ENCODE assay signal across 26 mouse cellular contexts in genomic region chr11:80794290-80794689, GRCm38 (mm10). TPM values are rescaled to one million over a fixed set of nuclear protein-coding genes. Genes with fewer than 3 reads are reported as not detected.
DNase-seq lines count a peak whose midpoint lies in the region; ATAC-seq lines count a peak whose summit lies in the region.
"Had no signal": no experiment of that assay in that cellular context is flagged by ENCODE, and none has a peak within 500 bp of the region (broad histone marks: within the 10 kb centered on the region; RNA-seq: fewer than 3 reads in every experiment).

No protein-coding gene starts in this region.

- ATAC-seq in liver, embryonic 12.5 days, result peak; percentile 58; the same call in 1 of the 2 replicates
- ATAC-seq in liver, embryonic 15.5 days (ENCODE audit: insufficient read depth), result peak; percentile 35; the same call in 1 of the 2 replicates
- ATAC-seq in megakaryocyte-erythroid progenitor cell, adult 5-6 weeks (replicated peaks; ENCODE audit: low FRiP score, low TSS enrichment, poor library complexity, severe bottlenecking), result 0 out of 2 replicates have a peak, but pooled peaks have one; percentile 29
- no peak for ATAC-seq in forebrain, embryonic 16.5 days
- ATAC-seq: activated CD4-positive, CD25-positive, alpha-beta regulatory T cell, adult 4 months; CD4-positive, CD25-positive, alpha-beta regulatory T cell, adult 4 months; forebrain, embryonic 14.5 days; forebrain, postnatal 0 days; Patski had no signal

- peaks cover 3% of the 10 kb centered on the region; the same call in 1 of the 2 replicates for H3K27me3 ChIP-seq in liver, embryonic 12.5 days (replicated peaks)
- no peaks in the 10 kb centered on the region for H3K27me3 ChIP-seq in liver, embryonic 15.5 days
- H3K27me3 ChIP-seq in forebrain, embryonic 16.5 days (replicated peaks; ENCODE audit: control insufficient read depth, insufficient read depth, low read length), result no peaks in the 10 kb centered on the region
- H3K27me3 ChIP-seq: CH12.LX; embryonic facial prominence, embryonic 12.5 days; forebrain, embryonic 12.5 days; Patski had no signal

- 44% methylated on average over 4 of the region's 4 CpGs for WGBS in liver, embryonic 12.5 days (ENCODE audit: insufficient replicate concordance)
- WGBS in liver, embryonic 15.5 days (ENCODE audit: insufficient replicate concordance), result 34% methylated on average over 4 of the region's 4 CpGs
- 92% methylated on average over 4 of the region's 4 CpGs for WGBS in forebrain, embryonic 16.5 days

- H3K4me2 ChIP-seq in liver, embryonic 12.5 days, result no peak overlapping the region
- no peak overlapping the region for H3K4me2 ChIP-seq in liver, embryonic 15.5 days
- H3K4me2 ChIP-seq in forebrain, embryonic 16.5 days (ENCODE audit: low read length), result no peak overlapping the region
- H3K4me2 ChIP-seq: embryonic facial prominence, embryonic 12.5 days; forebrain, embryonic 12.5 days had no signal

- DNase-seq in heart, adult 11 months, result peak; percentile 29
- DNase-seq in heart, adult 9 months (ENCODE audit: low spot score in 2 of 2), result no peak
- DNase-seq in liver, result no peak
- no peak for DNase-seq in adrenal gland, adult 2 months
- DNase-seq: adrenal gland, postnatal 10 days; adrenal gland, postnatal 25 days; B cell, adult 2 months; cerebellum, adult 11 months; cerebellum, adult 2 months; cerebellum, adult 9-10 months; cerebellum, postnatal 10 days; cerebellum, postnatal 25 days; forebrain, postnatal 0 days had no signal

- H3K9ac ChIP-seq in liver, embryonic 12.5 days, result no peak overlapping the region
- no peak overlapping the region for H3K9ac ChIP-seq in liver, embryonic 15.5 days
- no peak overlapping the region for H3K9ac ChIP-seq in forebrain, embryonic 16.5 days (replicated peaks; ENCODE audit: low read depth, low read length)
- H3K9ac ChIP-seq: embryonic facial prominence, embryonic 12.5 days; forebrain, embryonic 12.5 days; forebrain, postnatal 0 days had no signal

- no peak overlapping the region for H3K4me3 ChIP-seq in liver, embryonic 12.5 days
- H3K4me3 ChIP-seq in liver, embryonic 15.5 days (replicated peaks), result no peak overlapping the region
- H3K4me3 ChIP-seq in forebrain, embryonic 16.5 days (replicated peaks; ENCODE audit: low read length), result no peak overlapping the region
- H3K4me3 ChIP-seq: embryonic facial prominence, embryonic 10.5 days; embryonic facial prominence, embryonic 12.5 days; forebrain, embryonic 12.5 days had no signal

- no peaks in the 10 kb centered on the region for H3K36me3 ChIP-seq in liver, embryonic 12.5 days
- H3K36me3 ChIP-seq in liver, embryonic 15.5 days (replicated peaks), result no peaks in the 10 kb centered on the region
- H3K36me3 ChIP-seq in forebrain, embryonic 16.5 days (ENCODE audit: control insufficient read depth, insufficient read depth), result no peaks in the 10 kb centered on the region
- H3K36me3 ChIP-seq: embryonic facial prominence, embryonic 10.5 days; embryonic facial prominence, embryonic 12.5 days; forebrain, embryonic 12.5 days; G1E had no signal

- peaks cover 36% of the 10 kb centered on the region for H3K4me1 ChIP-seq in liver, embryonic 12.5 days
- H3K4me1 ChIP-seq in liver, embryonic 15.5 days (replicated peaks), result peaks cover 44% of the 10 kb centered on the region
- no peaks in the 10 kb centered on the region for H3K4me1 ChIP-seq in forebrain, embryonic 16.5 days (replicated peaks; ENCODE audit: control insufficient read depth, insufficient read depth, low read length)
- H3K4me1 ChIP-seq: embryonic facial prominence, embryonic 10.5 days; embryonic facial prominence, embryonic 12.5 days; forebrain, embryonic 12.5 days had no signal

- H3K27ac ChIP-seq in liver, embryonic 12.5 days, result no peak overlapping the region
- H3K27ac ChIP-seq in liver, embryonic 15.5 days (replicated peaks), result no peak overlapping the region
- H3K27ac ChIP-seq in forebrain, embryonic 16.5 days (ENCODE audit: low read length), result no peak overlapping the region
- H3K27ac ChIP-seq: embryonic facial prominence, embryonic 10.5 days; embryonic facial prominence, embryonic 12.5 days; forebrain, embryonic 12.5 days had no signal

- no peaks in the 10 kb centered on the region for H3K9me3 ChIP-seq in liver, embryonic 12.5 days (replicated peaks)
- no peaks in the 10 kb centered on the region for H3K9me3 ChIP-seq in liver, embryonic 15.5 days (replicated peaks)
- H3K9me3 ChIP-seq in forebrain, embryonic 16.5 days (ENCODE audit: control insufficient read depth, low read length), result no peaks in the 10 kb centered on the region
- H3K9me3 ChIP-seq: embryonic facial prominence, embryonic 10.5 days; embryonic facial prominence, embryonic 12.5 days; forebrain, embryonic 12.5 days had no signal

RNA-seq across cellular contexts. Expression of gene Myo1d, which starts 14.5 kb away (rescaled TPM):
- 6.5 and 6.9 TPM in 2 replicates for polyA plus RNA-seq in liver, embryonic 12.5 days (2016; fragmentation: Nextera tagmentation; extraction: Ambion mirVana)
- polyA plus RNA-seq in liver, embryonic 15.5 days (2015; fragmentation: Nextera tagmentation; extraction: Ambion mirVana), result 8.6 and 9.0 TPM in 2 replicates
- total RNA-seq in megakaryocyte-erythroid progenitor cell, adult 5-6 weeks (2014; fragmentation: Nextera tagmentation), result 58.6 and 71.5 TPM in 2 replicates
- 15.3 and 23.4 TPM in 2 replicates for total RNA-seq in megakaryocyte-erythroid progenitor cell, adult 5-6 weeks (2017)
- 1.7 and 2.2 TPM in 2 replicates for polyA plus RNA-seq in forebrain, embryonic 16.5 days (2015; fragmentation: Nextera tagmentation; extraction: Ambion mirVana)
- 10 to 100 TPM; 63.8 to 87.9 TPM for total RNA-seq in adrenal gland, adult 2 months (2021)
- 47.2 and 70.7 TPM in 2 replicates for polyA plus RNA-seq in adrenal gland, adult 2 months (2012; rRNA removed)
- total RNA-seq: G1E had no signal
- polyA plus RNA-seq: G1E had no signal

RNA-seq across cellular contexts. Expression of gene Tmem98, which starts 15.7 kb away (rescaled TPM):
- polyA plus RNA-seq in liver, embryonic 12.5 days (2016; fragmentation: Nextera tagmentation; extraction: Ambion mirVana), result 19.6 and 20.1 TPM in 2 replicates
- polyA plus RNA-seq in liver, embryonic 15.5 days (2015; fragmentation: Nextera tagmentation; extraction: Ambion mirVana), result 8.3 and 9.1 TPM in 2 replicates
- 8.9 and 11.2 TPM in 2 replicates for total RNA-seq in megakaryocyte-erythroid progenitor cell, adult 5-6 weeks (2014; fragmentation: Nextera tagmentation)
- 2.1 and 4.2 TPM in 2 replicates for total RNA-seq in megakaryocyte-erythroid progenitor cell, adult 5-6 weeks (2017)
- polyA plus RNA-seq in forebrain, embryonic 16.5 days (2015; fragmentation: Nextera tagmentation; extraction: Ambion mirVana), result 30.1 and 38.4 TPM in 2 replicates
- total RNA-seq in adrenal gland, adult 2 months (2021), result 10 to 100 TPM; 39.6 to 73.2 TPM
- 76.9 and 108 TPM in 2 replicates for polyA plus RNA-seq in adrenal gland, adult 2 months (2012; rRNA removed)
- total RNA-seq: G1E had no signal
- polyA plus RNA-seq: activated CD4-positive, CD25-positive, alpha-beta regulatory T cell, adult 4 months; CD4-positive, CD25-positive, alpha-beta regulatory T cell, adult 4 months; G1E had no signal
